Mouse (Mus musculus) midbrain, embryonic 14.5 days (tissue): ENCODE data around the gene Abcb5. TPM values are rescaled to one million over a fixed set of nuclear protein-coding genes. Genes with fewer than 3 reads are reported as not detected.

Source experiments
- ATAC-seq: fragments of 200-750 bp; cut with Nextera tagmentation; 2 replicates; pipeline ENCODE4 v1.8.0; 2017; ENCODE audit warnings: moderate number of reproducible peaks, moderate library complexity; ENCODE audit not compliant: low FRiP score, low TSS enrichment
- DNase-seq: peaks from one replicate; pipeline ENCODE4 v3.0.0-alpha.2; 2015
- H3K27ac ChIP-seq: fragments of 300-500 bp; sonication (generic); replicated peaks from 2 replicates; pipeline ENCODE4 v1.5.1; 2014; ENCODE audit warnings: mild to moderate bottlenecking, low read depth, low read length, moderate library complexity
- H3K27me3 ChIP-seq: fragments of 300-500 bp; sonication (generic); 2 replicates; pipeline ENCODE4 v1.6.1; 2014; ENCODE audit warnings: low read length, control low read depth, mixed read lengths; ENCODE audit not compliant: control insufficient read depth, insufficient read depth
- H3K36me3 ChIP-seq: fragments of 300-500 bp; sonication (generic); 2 replicates; pipeline ENCODE4 v1.6.1; 2014; ENCODE audit warnings: low read length, control low read depth; ENCODE audit not compliant: control insufficient read depth, insufficient read depth
- H3K4me1 ChIP-seq: fragments of 300-500 bp; sonication (generic); 2 replicates; pipeline ENCODE4 v1.6.1; 2014; ENCODE audit warnings: mild to moderate bottlenecking, antibody characterized with exemption, low read length, control low read depth; ENCODE audit not compliant: control insufficient read depth, insufficient read depth
- H3K4me2 ChIP-seq: fragments of 300-500 bp; sonication (generic); 2 replicates; pipeline ENCODE4 v1.6.1; 2014; ENCODE audit warnings: mild to moderate bottlenecking, low read length, moderate library complexity
- H3K4me3 ChIP-seq: fragments of 300-500 bp; sonication (generic); replicated peaks from 2 replicates; pipeline ENCODE4 v1.5.1; 2014; ENCODE audit warnings: low read depth, low read length
- H3K9ac ChIP-seq: fragments of 300-500 bp; sonication (generic); replicated peaks from 2 replicates; pipeline ENCODE4 v1.6.1; 2014; ENCODE audit warnings: mild to moderate bottlenecking, low read length, moderate library complexity
- H3K9me3 ChIP-seq: fragments of 300-500 bp; sonication (generic); 2 replicates; pipeline ENCODE4 v1.6.1; 2016; ENCODE audit warnings: low read length, control low read depth, mixed read lengths; ENCODE audit not compliant: control insufficient read depth
- WGBS: fragments of 180-500 bp; shearing (Covaris S2); extraction: QIAGEN DNeasy Blood & Tissue Kit; methylation state at CpG from one replicate; pipeline ENCODE4 v1.1.7; 2014; 5-methylcytosine and 5-hydroxymethylcytosine counted together
- polyA plus RNA-seq: library from polyadenylated mRNA; unstranded; fragments of >200 nt; fragmentation: Nextera tagmentation; extraction: Ambion mirVana; gene quantifications from 2 replicates; pipeline ENCODE4 v1.2.1, GENCODE M21; 2014

The Abcb5 gene
- polyA plus RNA-seq, 1 experiment from 2014 or later, result not detected

DNA sequence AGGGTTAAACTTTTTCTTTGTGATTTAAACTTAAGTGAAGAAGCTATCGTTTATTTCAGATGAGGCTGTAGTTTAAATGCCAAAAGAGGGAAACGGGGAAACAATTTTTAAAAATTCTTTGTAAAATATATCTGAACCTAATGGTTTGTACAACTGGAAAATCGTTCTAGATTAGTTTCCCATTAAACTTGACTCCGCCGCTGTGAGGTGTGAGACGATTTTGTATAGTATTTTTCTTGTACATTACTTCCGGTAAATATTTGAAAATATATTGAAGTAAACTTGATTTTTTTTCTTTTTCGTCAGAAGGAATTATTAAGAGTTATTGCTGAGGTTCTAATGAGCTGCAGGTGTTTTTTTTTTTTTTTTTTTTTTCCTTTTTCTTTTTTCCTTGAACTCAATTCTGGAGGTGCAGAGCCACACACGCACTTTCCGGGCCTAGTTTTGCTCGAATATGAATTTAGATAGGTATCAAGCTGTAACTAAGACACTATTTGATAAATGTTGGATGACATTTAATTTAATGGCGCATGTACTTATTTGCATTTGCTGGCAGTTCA lies 115.3 kb downstream of the Abcb5 start:
- WGBS, result 16% methylated on average over 12 of the region's 12 CpGs
- ATAC-seq, result no peak

DNA sequence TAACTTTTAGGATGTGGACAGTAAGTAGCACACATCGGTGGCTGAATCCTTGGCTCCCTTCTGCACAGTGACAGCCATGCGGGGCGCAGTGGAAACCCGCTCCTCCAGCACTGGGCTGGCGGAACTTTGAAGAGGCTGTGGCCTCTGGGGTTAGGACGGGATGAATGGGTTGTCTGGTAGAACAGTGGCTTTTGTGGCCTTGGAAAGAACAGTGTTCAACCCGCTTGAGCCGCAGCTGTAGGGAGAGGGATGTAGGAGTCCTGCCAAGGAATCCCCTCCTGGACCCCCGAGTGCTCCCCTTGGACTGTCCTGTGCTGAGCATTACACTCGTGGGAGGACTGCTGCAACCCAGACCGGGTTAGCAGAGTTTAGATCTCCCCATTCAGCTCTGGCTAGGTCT lies 116.2 kb downstream of the Abcb5 start:
- Histone ChIP-seq H3K4me1 (0 out of 2 replicates have a peak, but pooled peaks cover 11% of the 10 kb centered on the region), H3K27ac (no peak overlapping the region), H3K9ac (peak overlapping the region; percentile 16; the same call in 1 of the 2 replicates), H3K36me3 (no peaks in the 10 kb centered on the region), H3K4me3 (peak overlapping the region; percentile 39), H3K4me2 (peak overlapping the region; percentile 63), H3K27me3 (peaks cover 81% of the 10 kb centered on the region), H3K9me3 (no peaks in the 10 kb centered on the region)
- DNase-seq, result peak; percentile 47
- 0% methylated on average over 11 of the region's 11 CpGs for WGBS
- no peak for ATAC-seq

More for the DNA sequence above, 115.3 kb downstream of the Abcb5 start:
- Histone ChIP-seq H3K9me3 (no peaks in the 10 kb centered on the region), H3K9ac (no peak overlapping the region), H3K27ac (no peak overlapping the region), H3K4me2 (peak overlapping the region; percentile 17; the same call in 1 of the 2 replicates), H3K27me3 (peaks cover 78% of the 10 kb centered on the region), H3K4me1 (0 out of 2 replicates have a peak, but pooled peaks cover 11% of the 10 kb centered on the region), H3K36me3 (no peaks in the 10 kb centered on the region), H3K4me3 (peak overlapping the region; percentile 39; the same call in 1 of the 2 replicates)
- DNase-seq, result peak; percentile 53

- peak; percentile 61 for DNase-seq
- Histone ChIP-seq H3K9ac (peak overlapping the region; percentile 46), H3K4me2 (peak overlapping the region; percentile 63), H3K9me3 (no peaks in the 10 kb centered on the region), H3K4me1 (0 out of 2 replicates have a peak, but pooled peaks cover 8% of the 10 kb centered on the region), H3K27ac (0 out of 2 replicates have a peak overlapping the region, but pooled peaks have one; percentile 64), H3K27me3 (peaks cover 82% of the 10 kb centered on the region), H3K4me3 (peak overlapping the region; percentile 39), H3K36me3 (no peaks in the 10 kb centered on the region)
- under 1% methylated on average over 78 of the region's 78 CpGs for WGBS
- ATAC-seq, result peak; percentile 51
Measured at GRCm38 (mm10) chr12:118849203-118849861, 116.9 kb downstream of the Abcb5 start.

GRCm38 (mm10) chr12:118848496-118849202 lies 117.6 kb downstream of the Abcb5 start:
- Histone ChIP-seq H3K27ac (peak overlapping the region; percentile 64), H3K4me1 (0 out of 2 replicates have a peak, but pooled peaks cover 6% of the 10 kb centered on the region), H3K4me3 (peak overlapping the region; percentile 39), H3K9me3 (no peaks in the 10 kb centered on the region), H3K9ac (peak overlapping the region; percentile 46), H3K36me3 (no peaks in the 10 kb centered on the region), H3K27me3 (peaks cover 84% of the 10 kb centered on the region), H3K4me2 (peak overlapping the region; percentile 63)
- under 1% methylated on average over 80 of the region's 80 CpGs for WGBS
- DNase-seq (peak; percentile 71), ATAC-seq (peak; percentile 51)

GRCm38 (mm10) chr12:118847861-118848495 lies 118.2 kb downstream of the Abcb5 start:
- Histone ChIP-seq H3K4me3 (peak overlapping the region; percentile 39), H3K9me3 (no peaks in the 10 kb centered on the region), H3K4me1 (0 out of 2 replicates have a peak, but pooled peaks cover 6% of the 10 kb centered on the region), H3K9ac (peak overlapping the region; percentile 46; the same call in 1 of the 2 replicates), H3K27me3 (peaks cover 80% of the 10 kb centered on the region), H3K36me3 (no peaks in the 10 kb centered on the region), H3K4me2 (peak overlapping the region; percentile 63), H3K27ac (peak overlapping the region; percentile 64)
- no peak; the same call in 1 of the 2 replicates for ATAC-seq
- DNase-seq, result peak; percentile 43
- under 1% methylated on average over 23 of the region's 23 CpGs for WGBS

GRCm38 (mm10) chr12:118847381-118847780 lies 118.8 kb downstream of the Abcb5 start:
- Histone ChIP-seq H3K9ac (no peak overlapping the region), H3K4me1 (0 out of 2 replicates have a peak, but pooled peaks cover 6% of the 10 kb centered on the region), H3K4me2 (peak overlapping the region; percentile 63), H3K9me3 (no peaks in the 10 kb centered on the region), H3K4me3 (peak overlapping the region; percentile 39), H3K27me3 (peaks cover 82% of the 10 kb centered on the region), H3K27ac (no peak overlapping the region), H3K36me3 (no peaks in the 10 kb centered on the region)
- ATAC-seq, result no peak
- DNase-seq, result peak; percentile 40
- WGBS, result under 1% methylated on average over 17 of the region's 17 CpGs

GRCm38 (mm10) chr12:118846649-118847321 lies 119.4 kb downstream of the Abcb5 start:
- peak; percentile 49 for ATAC-seq
- WGBS, result under 1% methylated on average over 59 of the region's 59 CpGs

More at GRCm38 (mm10) chr12:118846649-118847321, 119.4 kb downstream of the Abcb5 start:
- DNase-seq, result peak; percentile 83
- peaks cover 80% of the 10 kb centered on the region for H3K27me3 ChIP-seq
- peak overlapping the region; percentile 39 for H3K4me3 ChIP-seq
- peak overlapping the region; percentile 63 for H3K4me2 ChIP-seq
- H3K4me1 ChIP-seq, result 0 out of 2 replicates have a peak, but pooled peaks cover 6% of the 10 kb centered on the region
- H3K27ac ChIP-seq, result no peak overlapping the region
- H3K9ac ChIP-seq, result peak overlapping the region; percentile 20; the same call in 1 of the 2 replicates
- H3K36me3 ChIP-seq, result no peaks in the 10 kb centered on the region
- no peaks in the 10 kb centered on the region for H3K9me3 ChIP-seq
